Mouse (Mus musculus) liver, adult 2 months (tissue): ENCODE data around the gene Esrrb.

ENCODE experiments used
- CTCF ChIP-seq: fragments of 200-500 bp; IDR thresholded peaks from 2 replicates; pipeline ENCODE4 v1.5.1; 2011; ENCODE audit warnings: low read depth, low read length, control low read depth
- POLR2A ChIP-seq: fragments of 200-500 bp; IDR thresholded peaks from 2 replicates; pipeline ENCODE4 v1.6.1; 2011; ENCODE audit warnings: low read length, control low read depth; ENCODE audit not compliant: insufficient read depth; ENCODE audit errors: extremely low read depth

DNA sequence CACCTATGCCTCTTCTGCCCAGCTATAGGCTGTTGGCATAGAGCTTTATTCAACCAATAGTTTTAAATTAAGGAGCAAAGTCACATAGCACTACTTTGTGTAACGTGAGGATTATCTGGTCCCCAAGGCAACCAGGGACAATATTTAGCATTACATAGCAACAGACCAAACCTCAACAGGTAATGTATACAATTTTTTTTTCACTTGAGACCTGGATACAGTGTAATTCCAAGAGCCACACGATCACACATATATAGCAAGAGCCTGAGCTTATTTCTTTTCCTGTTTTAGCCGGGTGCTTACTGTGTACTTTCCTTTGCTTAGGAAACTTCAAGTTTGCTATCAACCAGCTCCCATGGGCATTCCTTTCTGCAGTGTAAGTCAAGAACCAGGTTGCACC is 201.8 kb downstream of the Esrrb start:
- TF ChIP-seq CTCF (no peak), POLR2A (no peak)
